Mouse (Mus musculus): ENCODE measurements around the gene Arnt. TPM values are rescaled to one million over a fixed set of nuclear protein-coding genes. Genes with fewer than 3 reads are reported as not detected.

The Arnt gene
- polyA plus RNA-seq, 1 experiment from 2014 or later, result 21.8 TPM

- Histone ChIP-seq H3K36me3 (ENCODE audit: control insufficient read depth, insufficient read depth, low read length) (peaks cover 8% of the 10 kb centered on the region; the same call in 1 of the 2 replicates), H3K27ac (ENCODE audit: low read depth, low read length) (no peak overlapping the region), H3K4me1 (replicated peaks; ENCODE audit: control insufficient read depth, insufficient read depth, low read length) (no peaks in the 10 kb centered on the region), H3K9ac (ENCODE audit: low read depth, low read length) (no peak overlapping the region), H3K9me3 (ENCODE audit: control insufficient read depth, low read length) (no peaks in the 10 kb centered on the region), H3K4me3 (ENCODE audit: low read depth, low read length) (no peak overlapping the region), H3K4me2 (replicated peaks; ENCODE audit: low read depth, low read length) (no peak overlapping the region), H3K27me3 (ENCODE audit: control insufficient read depth, insufficient read depth, low read length) (no peaks in the 10 kb centered on the region)
- ATAC-seq (ENCODE audit: low FRiP score) (no peak), DNase-seq (ENCODE audit: low spot score) (no peak)
- WGBS, result 88% methylated on average over 2 of the region's 2 CpGs
These were observed 52.2 kb downstream of the Arnt start for GRCm38 (mm10) chr3:95486421-95486820.

- peaks cover 9% of the 10 kb centered on the region; the same call in 1 of the 2 replicates for H3K36me3 ChIP-seq (ENCODE audit: control insufficient read depth, insufficient read depth, low read length)
- H3K4me3 ChIP-seq (ENCODE audit: low read depth, low read length), result no peak overlapping the region
- H3K9me3 ChIP-seq (ENCODE audit: control insufficient read depth, low read length), result no peaks in the 10 kb centered on the region
- no peak for DNase-seq (ENCODE audit: low spot score)
- no peaks in the 10 kb centered on the region for H3K27me3 ChIP-seq (ENCODE audit: control insufficient read depth, insufficient read depth, low read length)
- no peak overlapping the region for H3K4me2 ChIP-seq (replicated peaks; ENCODE audit: low read depth, low read length)
- no peak overlapping the region for H3K9ac ChIP-seq (ENCODE audit: low read depth, low read length)
- no peak overlapping the region for H3K27ac ChIP-seq (ENCODE audit: low read depth, low read length)
- 93% methylated on average over 3 of the region's 3 CpGs for WGBS
- H3K4me1 ChIP-seq (replicated peaks; ENCODE audit: control insufficient read depth, insufficient read depth, low read length), result no peaks in the 10 kb centered on the region
- ATAC-seq (ENCODE audit: low FRiP score), result no peak
These were observed 54.5 kb downstream of the Arnt start for GRCm38 (mm10) chr3:95488679-95489078.

- H3K4me2 ChIP-seq (replicated peaks; ENCODE audit: low read depth, low read length), result no peak overlapping the region
- H3K4me3 ChIP-seq (ENCODE audit: low read depth, low read length), result no peak overlapping the region
- no peak overlapping the region for H3K9ac ChIP-seq (ENCODE audit: low read depth, low read length)
- 92% methylated on average over 2 of the region's 2 CpGs for WGBS
- DNase-seq (ENCODE audit: low spot score) (no peak), ATAC-seq (ENCODE audit: low FRiP score) (no peak)
- no peaks in the 10 kb centered on the region for H3K4me1 ChIP-seq (replicated peaks; ENCODE audit: control insufficient read depth, insufficient read depth, low read length)
- H3K27me3 ChIP-seq (ENCODE audit: control insufficient read depth, insufficient read depth, low read length), result no peaks in the 10 kb centered on the region
- H3K27ac ChIP-seq (ENCODE audit: low read depth, low read length), result no peak overlapping the region
- H3K9me3 ChIP-seq (ENCODE audit: control insufficient read depth, low read length), result no peaks in the 10 kb centered on the region
- H3K36me3 ChIP-seq (ENCODE audit: control insufficient read depth, insufficient read depth, low read length), result peaks cover 12% of the 10 kb centered on the region; the same call in 1 of the 2 replicates
These were observed 56.0 kb downstream of the Arnt start for GRCm38 (mm10) chr3:95490238-95490637.

- Histone ChIP-seq H3K4me1 (replicated peaks; ENCODE audit: control insufficient read depth, insufficient read depth, low read length) (no peaks in the 10 kb centered on the region), H3K27me3 (ENCODE audit: control insufficient read depth, insufficient read depth, low read length) (no peaks in the 10 kb centered on the region), H3K4me2 (replicated peaks; ENCODE audit: low read depth, low read length) (no peak overlapping the region), H3K9ac (ENCODE audit: low read depth, low read length) (no peak overlapping the region), H3K9me3 (ENCODE audit: control insufficient read depth, low read length) (no peaks in the 10 kb centered on the region), H3K27ac (ENCODE audit: low read depth, low read length) (no peak overlapping the region), H3K36me3 (ENCODE audit: control insufficient read depth, insufficient read depth, low read length) (peaks cover 12% of the 10 kb centered on the region; the same call in 1 of the 2 replicates), H3K4me3 (ENCODE audit: low read depth, low read length) (no peak overlapping the region)
- ATAC-seq (ENCODE audit: low FRiP score), result no peak
- WGBS, result 62% methylated on average over 6 of the region's 6 CpGs
- DNase-seq (ENCODE audit: low spot score), result peak; percentile 70
These were observed 60.2 kb downstream of the Arnt start for GRCm38 (mm10) chr3:95494342-95494741.

GRCm38 (mm10) chr3:95498229-95498628 lies 64.0 kb downstream of the Arnt start:
- ATAC-seq (ENCODE audit: low FRiP score) (no peak), DNase-seq (ENCODE audit: low spot score) (no peak)
- WGBS, result 83% methylated on average over 2 of the region's 2 CpGs
- Histone ChIP-seq H3K4me1 (replicated peaks; ENCODE audit: control insufficient read depth, insufficient read depth, low read length) (no peaks in the 10 kb centered on the region), H3K36me3 (ENCODE audit: control insufficient read depth, insufficient read depth, low read length) (0 out of 2 replicates have a peak, but pooled peaks cover 5% of the 10 kb centered on the region), H3K27ac (ENCODE audit: low read depth, low read length) (no peak overlapping the region), H3K4me3 (ENCODE audit: low read depth, low read length) (no peak overlapping the region), H3K9me3 (ENCODE audit: control insufficient read depth, low read length) (no peaks in the 10 kb centered on the region), H3K9ac (ENCODE audit: low read depth, low read length) (no peak overlapping the region), H3K4me2 (replicated peaks; ENCODE audit: low read depth, low read length) (no peak overlapping the region), H3K27me3 (ENCODE audit: control insufficient read depth, insufficient read depth, low read length) (no peaks in the 10 kb centered on the region)

- no peak within 1 kb of the TSS for H3K4me3 ChIP-seq (ENCODE audit: low read depth, low read length)
- no peaks in the 10 kb centered on the region for H3K27me3 ChIP-seq (ENCODE audit: control insufficient read depth, insufficient read depth, low read length)
- H3K9me3 ChIP-seq (ENCODE audit: control insufficient read depth, low read length), result no peaks in the 10 kb centered on the region
- no peaks in the 10 kb centered on the region for H3K4me1 ChIP-seq (replicated peaks; ENCODE audit: control insufficient read depth, insufficient read depth, low read length)
- DNase-seq (ENCODE audit: low spot score) (no peak), ATAC-seq (ENCODE audit: low FRiP score) (no peak)
- H3K27ac ChIP-seq (ENCODE audit: low read depth, low read length), result no peak within 1 kb of the TSS
- H3K4me2 ChIP-seq (replicated peaks; ENCODE audit: low read depth, low read length), result no peak within 1 kb of the TSS
- H3K9ac ChIP-seq (ENCODE audit: low read depth, low read length), result no peak within 1 kb of the TSS
- 82% methylated on average over 7 of the region's 7 CpGs for WGBS
- 0 out of 2 replicates have a peak, but pooled peaks cover 3% of the 10 kb centered on the region for H3K36me3 ChIP-seq (ENCODE audit: control insufficient read depth, insufficient read depth, low read length)
These were observed 64.8 kb downstream of the Arnt start, which contains the start of gene Ctsk for GRCm38 (mm10) chr3:95499024-95499423. Ctsk (plus strand) TSS chr3:95499256.

- ATAC-seq (ENCODE audit: low FRiP score) (no peak), DNase-seq (ENCODE audit: low spot score) (no peak)
- no peak overlapping the region for H3K4me3 ChIP-seq (ENCODE audit: low read depth, low read length)
- H3K4me2 ChIP-seq (replicated peaks; ENCODE audit: low read depth, low read length), result no peak overlapping the region
- H3K4me1 ChIP-seq (replicated peaks; ENCODE audit: control insufficient read depth, insufficient read depth, low read length), result no peaks in the 10 kb centered on the region
- no peak overlapping the region for H3K27ac ChIP-seq (ENCODE audit: low read depth, low read length)
- no peaks in the 10 kb centered on the region for H3K27me3 ChIP-seq (ENCODE audit: control insufficient read depth, insufficient read depth, low read length)
- 64% methylated on average over 10 of the region's 10 CpGs for WGBS
- no peaks in the 10 kb centered on the region for H3K36me3 ChIP-seq (ENCODE audit: control insufficient read depth, insufficient read depth, low read length)
- H3K9me3 ChIP-seq (ENCODE audit: control insufficient read depth, low read length), result no peaks in the 10 kb centered on the region
- no peak overlapping the region for H3K9ac ChIP-seq (ENCODE audit: low read depth, low read length)
These were observed 65.4 kb downstream of the Arnt start for GRCm38 (mm10) chr3:95499496-95500140.

GRCm38 (mm10) chr3:95502312-95502711 lies 68.1 kb downstream of the Arnt start:
- ATAC-seq (ENCODE audit: low FRiP score) (no peak), DNase-seq (ENCODE audit: low spot score) (peak; percentile 21)
- WGBS, result 45% methylated on average over 2 of the region's 2 CpGs
- no peaks in the 10 kb centered on the region for H3K4me1 ChIP-seq (replicated peaks; ENCODE audit: control insufficient read depth, insufficient read depth, low read length)
- H3K9me3 ChIP-seq (ENCODE audit: control insufficient read depth, low read length), result no peaks in the 10 kb centered on the region
- no peaks in the 10 kb centered on the region for H3K27me3 ChIP-seq (ENCODE audit: control insufficient read depth, insufficient read depth, low read length)
- no peaks in the 10 kb centered on the region for H3K36me3 ChIP-seq (ENCODE audit: control insufficient read depth, insufficient read depth, low read length)
- H3K27ac ChIP-seq (ENCODE audit: low read depth, low read length), result no peak overlapping the region; the same call in 1 of the 2 replicates
- H3K4me2 ChIP-seq (replicated peaks; ENCODE audit: low read depth, low read length), result no peak overlapping the region
- H3K9ac ChIP-seq (ENCODE audit: low read depth, low read length), result no peak overlapping the region
- H3K4me3 ChIP-seq (ENCODE audit: low read depth, low read length), result no peak overlapping the region

- 78% methylated on average over 6 of the region's 6 CpGs for WGBS
- H3K9me3 ChIP-seq (ENCODE audit: control insufficient read depth, low read length), result no peaks in the 10 kb centered on the region
- H3K4me3 ChIP-seq (ENCODE audit: low read depth, low read length), result no peak overlapping the region
- no peak overlapping the region for H3K9ac ChIP-seq (ENCODE audit: low read depth, low read length)
- no peak overlapping the region for H3K4me2 ChIP-seq (replicated peaks; ENCODE audit: low read depth, low read length)
- no peaks in the 10 kb centered on the region for H3K36me3 ChIP-seq (ENCODE audit: control insufficient read depth, insufficient read depth, low read length)
- H3K27ac ChIP-seq (ENCODE audit: low read depth, low read length), result no peak overlapping the region
- ATAC-seq (ENCODE audit: low FRiP score), result no peak
- H3K27me3 ChIP-seq (ENCODE audit: control insufficient read depth, insufficient read depth, low read length), result no peaks in the 10 kb centered on the region
- no peak for DNase-seq (ENCODE audit: low spot score)
- H3K4me1 ChIP-seq (replicated peaks; ENCODE audit: control insufficient read depth, insufficient read depth, low read length), result no peaks in the 10 kb centered on the region
These were observed 75.2 kb downstream of the Arnt start for GRCm38 (mm10) chr3:95509348-95509747.
